Mouse (Mus musculus): Measurements from ENCODE around the gene Serpina3c. TPM values are rescaled to one million over a fixed set of nuclear protein-coding genes. Genes with fewer than 3 reads are reported as not detected.

The Serpina3c gene
- polyA plus RNA-seq, 1 experiment from 2014 or later = 0.13 TPM

GRCm38 (mm10) chr12:104145571-104145970 lies 8.1 kb downstream of the Serpina3c start:
- no peak overlapping the region for H3K27ac ChIP-seq (ENCODE audit: poor library complexity, severe bottlenecking)
- WGBS = 76% methylated on average over 2 of the region's 2 CpGs
- ATAC-seq (ENCODE audit: insufficient number of reproducible peaks, low FRiP score) = no peak
- H3K4me3 ChIP-seq = no peak overlapping the region
- no peaks in the 10 kb centered on the region for H3K4me1 ChIP-seq (replicated peaks)
- H3K36me3 ChIP-seq = no peaks in the 10 kb centered on the region
- no peak overlapping the region for H3K9ac ChIP-seq
- no peaks in the 10 kb centered on the region for H3K9me3 ChIP-seq (replicated peaks)
- H3K27me3 ChIP-seq (replicated peaks) = no peaks in the 10 kb centered on the region
- no peak overlapping the region for H3K4me2 ChIP-seq

GRCm38 (mm10) chr12:104143286-104143685 lies 10.4 kb downstream of the Serpina3c start:
- Histone ChIP-seq H3K27me3 (replicated peaks) (no peaks in the 10 kb centered on the region), H3K4me2 (no peak overlapping the region), H3K4me1 (replicated peaks) (no peaks in the 10 kb centered on the region), H3K9ac (no peak overlapping the region), H3K27ac (ENCODE audit: poor library complexity, severe bottlenecking) (no peak overlapping the region), H3K36me3 (no peaks in the 10 kb centered on the region), H3K4me3 (no peak overlapping the region), H3K9me3 (replicated peaks) (no peaks in the 10 kb centered on the region)
- 47% methylated on average over 1 of the region's 1 CpGs for whole genome bisulfite sequencing
- no peak for ATAC-seq (ENCODE audit: insufficient number of reproducible peaks, low FRiP score)

GRCm38 (mm10) chr12:104142427-104142826 lies 11.2 kb downstream of the Serpina3c start:
- Histone ChIP-seq H3K4me3 (no peak overlapping the region), H3K9me3 (replicated peaks) (no peaks in the 10 kb centered on the region), H3K4me1 (replicated peaks) (no peaks in the 10 kb centered on the region), H3K4me2 (no peak overlapping the region), H3K27me3 (replicated peaks) (no peaks in the 10 kb centered on the region), H3K27ac (ENCODE audit: poor library complexity, severe bottlenecking) (no peak overlapping the region), H3K9ac (no peak overlapping the region), H3K36me3 (no peaks in the 10 kb centered on the region)
- 63% methylated on average over 1 of the region's 1 CpGs for WGBS
- no peak for ATAC-seq (ENCODE audit: insufficient number of reproducible peaks, low FRiP score)

GRCm38 (mm10) chr12:104141506-104141905 lies 12.2 kb downstream of the Serpina3c start:
- no peak overlapping the region for H3K9ac ChIP-seq
- H3K4me2 ChIP-seq = no peak overlapping the region
- no peak overlapping the region for H3K27ac ChIP-seq (ENCODE audit: poor library complexity, severe bottlenecking)
- 69% methylated on average over 1 of the region's 1 CpGs for WGBS
- no peaks in the 10 kb centered on the region for H3K36me3 ChIP-seq
- no peaks in the 10 kb centered on the region for H3K27me3 ChIP-seq (replicated peaks)
- H3K4me1 ChIP-seq (replicated peaks) = no peaks in the 10 kb centered on the region
- no peak overlapping the region for H3K4me3 ChIP-seq
- H3K9me3 ChIP-seq (replicated peaks) = no peaks in the 10 kb centered on the region
- no peak for ATAC-seq (ENCODE audit: insufficient number of reproducible peaks, low FRiP score)

- Histone ChIP-seq H3K4me3 (no peak overlapping the region), H3K9me3 (replicated peaks) (no peaks in the 10 kb centered on the region), H3K27me3 (replicated peaks) (no peaks in the 10 kb centered on the region), H3K27ac (ENCODE audit: poor library complexity, severe bottlenecking) (no peak overlapping the region), H3K36me3 (no peaks in the 10 kb centered on the region), H3K4me1 (replicated peaks) (no peaks in the 10 kb centered on the region), H3K9ac (no peak overlapping the region), H3K4me2 (no peak overlapping the region)
- ATAC-seq (ENCODE audit: insufficient number of reproducible peaks, low FRiP score) = no peak
- WGBS = 73% methylated on average over 4 of the region's 4 CpGs
These were observed 13.0 kb downstream of the Serpina3c start for GRCm38 (mm10) chr12:104140543-104141103.

GRCm38 (mm10) chr12:104138216-104138615 lies 15.5 kb downstream of the Serpina3c start:
- 72% methylated on average over 2 of the region's 2 CpGs for WGBS
- Histone ChIP-seq H3K9ac (no peak overlapping the region), H3K9me3 (replicated peaks) (no peaks in the 10 kb centered on the region), H3K27ac (ENCODE audit: poor library complexity, severe bottlenecking) (no peak overlapping the region), H3K27me3 (replicated peaks) (no peaks in the 10 kb centered on the region), H3K4me1 (replicated peaks) (no peaks in the 10 kb centered on the region), H3K36me3 (no peaks in the 10 kb centered on the region), H3K4me2 (no peak overlapping the region), H3K4me3 (no peak overlapping the region)
- ATAC-seq (ENCODE audit: insufficient number of reproducible peaks, low FRiP score) = no peak

GRCm38 (mm10) chr12:104131041-104131440 lies 22.6 kb downstream of the Serpina3c start:
- no peak overlapping the region for H3K9ac ChIP-seq
- no peak overlapping the region for H3K4me2 ChIP-seq
- H3K36me3 ChIP-seq = no peaks in the 10 kb centered on the region
- no peak overlapping the region for H3K4me3 ChIP-seq
- ATAC-seq (ENCODE audit: insufficient number of reproducible peaks, low FRiP score) = no peak
- no peaks in the 10 kb centered on the region for H3K9me3 ChIP-seq (replicated peaks)
- H3K27me3 ChIP-seq (replicated peaks) = no peaks in the 10 kb centered on the region
- no peak overlapping the region; the same call in 1 of the 2 replicates for H3K27ac ChIP-seq (ENCODE audit: poor library complexity, severe bottlenecking)
- H3K4me1 ChIP-seq (replicated peaks) = peaks cover 4% of the 10 kb centered on the region; the same call in 1 of the 2 replicates

- peaks cover 6% of the 10 kb centered on the region; the same call in 1 of the 2 replicates for H3K4me1 ChIP-seq (replicated peaks)
- H3K9me3 ChIP-seq (replicated peaks) = no peaks in the 10 kb centered on the region
- no peak within 1 kb of the TSS for H3K4me3 ChIP-seq
- no peak for ATAC-seq (ENCODE audit: insufficient number of reproducible peaks, low FRiP score)
- WGBS = 73% methylated on average over 5 of the region's 5 CpGs
- H3K4me2 ChIP-seq = no peak within 1 kb of the TSS
- H3K36me3 ChIP-seq = no peaks in the 10 kb centered on the region
- H3K27ac ChIP-seq (ENCODE audit: poor library complexity, severe bottlenecking) = no peak within 1 kb of the TSS
- no peaks in the 10 kb centered on the region for H3K27me3 ChIP-seq (replicated peaks)
- no peak within 1 kb of the TSS for H3K9ac ChIP-seq
These were observed 26.0 kb downstream of the Serpina3c start, which contains the start of gene Serpina3b for GRCm38 (mm10) chr12:104127696-104128095. Serpina3b (plus strand) TSS chr12:104127996.

GRCm38 (mm10) chr12:104125021-104125560 lies 28.6 kb downstream of the Serpina3c start:
- 49% methylated on average over 5 of the region's 5 CpGs for WGBS
- Histone ChIP-seq H3K36me3 (no peaks in the 10 kb centered on the region), H3K9ac (no peak overlapping the region), H3K27me3 (replicated peaks) (0 out of 2 replicates have a peak, but pooled peaks cover 5% of the 10 kb centered on the region), H3K4me2 (no peak overlapping the region), H3K4me1 (replicated peaks) (peaks cover 6% of the 10 kb centered on the region; the same call in 1 of the 2 replicates), H3K9me3 (replicated peaks) (no peaks in the 10 kb centered on the region), H3K4me3 (no peak overlapping the region), H3K27ac (ENCODE audit: poor library complexity, severe bottlenecking) (peak overlapping the region; percentile 28; the same call in 1 of the 2 replicates)
- ATAC-seq (ENCODE audit: insufficient number of reproducible peaks, low FRiP score) = peak; percentile 46; the same call in 1 of the 2 replicates

- H3K36me3 ChIP-seq = no peaks in the 10 kb centered on the region
- H3K9me3 ChIP-seq (replicated peaks) = no peaks in the 10 kb centered on the region
- ATAC-seq (ENCODE audit: insufficient number of reproducible peaks, low FRiP score) = no peak
- no peak overlapping the region for H3K9ac ChIP-seq
- peak overlapping the region; percentile 28; the same call in 1 of the 2 replicates for H3K27ac ChIP-seq (ENCODE audit: poor library complexity, severe bottlenecking)
- H3K4me2 ChIP-seq = no peak overlapping the region
- H3K27me3 ChIP-seq (replicated peaks) = 0 out of 2 replicates have a peak, but pooled peaks cover 5% of the 10 kb centered on the region
- H3K4me1 ChIP-seq (replicated peaks) = peaks cover 6% of the 10 kb centered on the region; the same call in 1 of the 2 replicates
- no peak overlapping the region for H3K4me3 ChIP-seq
- 58% methylated on average over 2 of the region's 2 CpGs for WGBS
These were observed 29.7 kb downstream of the Serpina3c start for GRCm38 (mm10) chr12:104123996-104124395.

GRCm38 (mm10) chr12:104123097-104123496 lies 30.6 kb downstream of the Serpina3c start:
- H3K9me3 ChIP-seq (replicated peaks) = no peaks in the 10 kb centered on the region
- H3K4me2 ChIP-seq = no peak overlapping the region
- no peak overlapping the region for H3K4me3 ChIP-seq
- 73% methylated on average over 1 of the region's 1 CpGs for WGBS
- H3K27ac ChIP-seq (ENCODE audit: poor library complexity, severe bottlenecking) = no peak overlapping the region
- no peaks in the 10 kb centered on the region for H3K36me3 ChIP-seq
- 0 out of 2 replicates have a peak, but pooled peaks cover 5% of the 10 kb centered on the region for H3K27me3 ChIP-seq (replicated peaks)
- ATAC-seq (ENCODE audit: insufficient number of reproducible peaks, low FRiP score) = no peak
- peaks cover 6% of the 10 kb centered on the region; the same call in 1 of the 2 replicates for H3K4me1 ChIP-seq (replicated peaks)
- no peak overlapping the region for H3K9ac ChIP-seq
